Comparison of ENCODE assay signal across 11 mouse cellular contexts in genomic region chr2:4409810-4410433, GRCm38 (mm10).
A peak's percentile ranks its signal among the peaks of the same experiment; 100 is the strongest.
DNase-seq lines count a peak whose midpoint lies in the region; ATAC-seq and TF ChIP-seq lines count a peak whose summit lies in the region.
"Had no signal": no experiment of that assay in that cellular context is flagged by ENCODE, and none has a peak within 500 bp of the region (broad histone marks: within the 10 kb centered on the region; RNA-seq: fewer than 3 reads in every experiment).

No protein-coding gene starts in this region.

- peak overlapping the region; percentile 62 for H3K27ac ChIP-seq in heart, embryonic 16.5 days (ENCODE audit: low read length)
- H3K27ac ChIP-seq in heart, embryonic 12.5 days (ENCODE audit: poor library complexity, severe bottlenecking): no peak overlapping the region
- peak overlapping the region; percentile 67 for H3K27ac ChIP-seq in lung, embryonic 15.5 days
- peak overlapping the region; percentile 76 for H3K27ac ChIP-seq in brown adipose tissue, adult 24 weeks (replicated peaks; ENCODE audit: low read depth, low read length)
- H3K27ac ChIP-seq in macrophage: peak overlapping the region; percentile 47

- H3K4me2 ChIP-seq in heart, embryonic 16.5 days (ENCODE audit: low read depth, low read length): no peak overlapping the region
- H3K4me2 ChIP-seq in heart, embryonic 12.5 days: no peak overlapping the region
- 0 out of 2 replicates have a peak overlapping the region, but pooled peaks have one; percentile 5 for H3K4me2 ChIP-seq in lung, embryonic 15.5 days

- H3K9me3 ChIP-seq in heart, embryonic 16.5 days (replicated peaks; ENCODE audit: control insufficient read depth, low read length): no peaks in the 10 kb centered on the region
- no peaks in the 10 kb centered on the region for H3K9me3 ChIP-seq in heart, embryonic 12.5 days (replicated peaks)
- no peaks in the 10 kb centered on the region for H3K9me3 ChIP-seq in lung, embryonic 15.5 days

- H3K9ac ChIP-seq in heart, embryonic 16.5 days (ENCODE audit: low read length): no peak overlapping the region
- H3K9ac ChIP-seq in heart, embryonic 12.5 days: no peak overlapping the region
- H3K9ac ChIP-seq in lung, embryonic 15.5 days: no peak overlapping the region
- H3K9ac ChIP-seq: liver, postnatal 0 days had no signal

- no peak for TF ChIP-seq POLR2A in lung, adult 2 months (IDR thresholded peaks at IDR 0.05; ENCODE audit: borderline replicate concordance, extremely low read depth, low read depth, low read length)

- TF ChIP-seq CTCF in lung, adult 2 months (IDR thresholded peaks at IDR 0.05; ENCODE audit: insufficient read depth, low read length): no peak

- ATAC-seq in heart, embryonic 16.5 days (replicated peaks; ENCODE audit: extremely low read depth, insufficient read depth, low FRiP score): 0 out of 2 replicates have a peak, but pooled peaks have one; percentile 47
- no peak for ATAC-seq in heart, embryonic 12.5 days (ENCODE audit: insufficient number of reproducible peaks, low FRiP score)
- ATAC-seq in lung, embryonic 15.5 days (ENCODE audit: borderline replicate concordance, extremely low read depth, low FRiP score, low TSS enrichment): no peak
- ATAC-seq: liver, postnatal 0 days had no signal

- H3K36me3 ChIP-seq in heart, embryonic 16.5 days (ENCODE audit: control insufficient read depth, insufficient read depth): no peaks in the 10 kb centered on the region
- H3K36me3 ChIP-seq in heart, embryonic 12.5 days: no peaks in the 10 kb centered on the region
- H3K36me3 ChIP-seq in lung, embryonic 15.5 days: no peaks in the 10 kb centered on the region
- H3K36me3 ChIP-seq in macrophage (ENCODE audit: inconsistent target): no peaks in the 10 kb centered on the region

- H3K4me1 ChIP-seq in heart, embryonic 16.5 days (ENCODE audit: control insufficient read depth, insufficient read depth, low read length): peaks cover 15% of the 10 kb centered on the region
- H3K4me1 ChIP-seq in heart, embryonic 12.5 days (replicated peaks): peaks cover 39% of the 10 kb centered on the region
- H3K4me1 ChIP-seq in lung, embryonic 15.5 days: peaks cover 42% of the 10 kb centered on the region
- peaks cover 5% of the 10 kb centered on the region; the same call in 1 of the 2 replicates for H3K4me1 ChIP-seq in lung, adult 2 months (ENCODE audit: control insufficient read depth, insufficient read depth, low read length)
- H3K4me1 ChIP-seq in brown adipose tissue, adult 24 weeks (ENCODE audit: control insufficient read depth, insufficient read depth, insufficient read length, low read length): peaks cover 3% of the 10 kb centered on the region; the same call in 1 of the 2 replicates

- no peaks in the 10 kb centered on the region for H3K27me3 ChIP-seq in heart, embryonic 16.5 days (ENCODE audit: control insufficient read depth, insufficient read depth, low read length)
- H3K27me3 ChIP-seq in heart, embryonic 12.5 days (replicated peaks): no peaks in the 10 kb centered on the region
- H3K27me3 ChIP-seq in lung, embryonic 15.5 days: no peaks in the 10 kb centered on the region

- H3K4me3 ChIP-seq in heart, embryonic 16.5 days (ENCODE audit: low read length): no peak overlapping the region
- no peak overlapping the region for H3K4me3 ChIP-seq in heart, embryonic 12.5 days
- no peak overlapping the region for H3K4me3 ChIP-seq in lung, embryonic 15.5 days
- H3K4me3 ChIP-seq in lung, adult 2 months (replicated peaks; ENCODE audit: extremely low read depth, low read depth, low read length): no peak overlapping the region
- no peak overlapping the region for H3K4me3 ChIP-seq in brown adipose tissue, adult 24 weeks (ENCODE audit: insufficient read depth, low read depth, low read length)
- H3K4me3 ChIP-seq in macrophage (ENCODE audit: inconsistent target): no peak overlapping the region

- WGBS in heart, embryonic 16.5 days: 65% methylated on average over 8 of the region's 8 CpGs
- WGBS in heart, embryonic 12.5 days: 64% methylated on average over 8 of the region's 8 CpGs
- whole genome bisulfite sequencing in lung, embryonic 15.5 days: 60% methylated on average over 8 of the region's 8 CpGs
- 37% methylated on average over 8 of the region's 8 CpGs for WGBS in lung, adult 2 months
- 10% methylated on average over 8 of the region's 8 CpGs for WGBS in macrophage (ENCODE audit: missing documents)

- 0 out of 2 replicates have a peak, but pooled peaks cover 7% of the 10 kb centered on the region for H3K79me2 ChIP-seq in macrophage (ENCODE audit: inconsistent target)

- no peak for DNase-seq in lung, adult 2 months
- no peak for DNase-seq in spleen, postnatal 14 days (ENCODE audit: low spot score in 2 of 2)
- DNase-seq: adrenal gland, postnatal 25 days; cerebellum, adult 9-11 months; liver, postnatal 0 days; thymus, postnatal 36 days had no signal
